Mouse (Mus musculus) common myeloid progenitor, adult 5-6 weeks (primary cell): ENCODE measurements around the gene Gfra1. TPM values are rescaled to one million over a fixed set of nuclear protein-coding genes. Genes with fewer than 3 reads are reported as not detected.

Experiments used
- ATAC-seq: replicated peaks from 2 replicates; pipeline ENCODE4 v1.8.0; 2016; ENCODE audit warnings: low read depth, mild to moderate bottlenecking, moderate TSS enrichment, inconsistent platforms; ENCODE audit not compliant: poor library complexity, severe bottlenecking
- total RNA-seq: library from RNA; stranded (forward); fragments of 200-1000, 187-1606 nt; gene quantifications from 2 replicates; pipeline ENCODE4 v1.2.3, GENCODE M21; 2017

Gene Gfra1
- total RNA-seq, 1 experiment from 2014 or later = 0.09 TPM

DNA sequence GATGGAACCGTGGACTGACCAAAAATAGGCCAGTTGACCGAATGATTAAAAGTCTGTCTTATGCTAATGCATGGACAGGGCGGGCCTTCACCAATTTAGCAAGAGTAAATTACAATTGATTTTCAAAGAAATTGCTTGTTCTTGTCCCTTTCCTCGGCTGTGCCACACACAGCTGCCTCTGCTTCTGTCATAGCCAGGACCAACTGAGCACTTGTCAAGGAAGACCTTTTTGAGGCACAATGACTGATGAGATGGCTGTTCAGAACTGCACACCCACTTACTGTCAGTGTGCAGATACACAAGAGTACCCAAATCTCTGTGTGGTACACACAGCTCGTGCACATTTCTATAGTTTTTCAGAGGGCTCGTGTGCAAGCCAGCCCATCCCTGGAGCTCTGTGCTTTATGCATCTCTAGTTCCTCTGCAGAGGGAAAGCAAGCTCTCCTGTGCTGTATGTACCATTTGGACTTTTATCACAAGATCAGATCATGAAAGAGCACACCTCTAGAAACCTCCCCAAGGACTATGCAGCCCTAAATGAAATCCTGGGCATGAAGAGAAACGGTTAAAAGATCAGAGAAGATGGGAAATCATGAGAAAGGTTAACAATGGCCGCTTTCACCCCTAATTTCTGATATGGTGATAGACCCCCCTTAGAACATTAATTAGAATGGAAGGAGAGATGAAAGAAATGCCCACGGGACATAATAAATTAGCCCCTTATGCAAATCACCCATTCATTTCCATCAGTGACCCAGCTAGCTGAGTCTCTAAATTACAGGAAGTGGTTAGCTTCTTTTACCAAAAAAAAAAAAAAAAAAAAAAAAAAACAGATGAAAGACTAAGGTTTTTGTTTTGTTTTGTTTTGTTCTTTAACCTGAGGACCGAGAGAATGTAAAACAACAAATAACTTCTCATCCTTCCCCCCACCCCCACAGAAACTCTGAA, 12.7 kb downstream of the Gfra1 start:
- 0 out of 2 replicates have a peak, but pooled peaks have one; percentile 15 for ATAC-seq

DNA sequence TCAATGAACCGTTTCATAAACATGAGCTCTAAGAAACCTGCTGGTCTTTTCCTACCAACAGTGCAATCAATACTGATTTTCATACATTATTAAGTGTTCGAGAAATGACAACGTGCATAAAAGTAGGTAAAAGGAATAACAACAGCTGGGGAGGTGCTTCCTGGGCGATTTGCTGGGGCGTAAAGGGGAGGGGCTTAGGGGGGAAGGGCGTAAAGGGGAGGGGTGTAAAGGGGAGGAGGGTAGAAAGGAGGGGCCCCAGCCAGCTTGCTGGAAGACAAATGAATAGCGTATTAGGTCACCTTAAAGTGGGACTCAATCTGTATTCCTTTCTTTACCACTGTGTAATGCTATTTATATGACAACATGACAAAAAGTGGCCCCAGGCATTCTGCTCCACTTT, 13.9 kb downstream of the Gfra1 start:
- no peak for ATAC-seq

DNA sequence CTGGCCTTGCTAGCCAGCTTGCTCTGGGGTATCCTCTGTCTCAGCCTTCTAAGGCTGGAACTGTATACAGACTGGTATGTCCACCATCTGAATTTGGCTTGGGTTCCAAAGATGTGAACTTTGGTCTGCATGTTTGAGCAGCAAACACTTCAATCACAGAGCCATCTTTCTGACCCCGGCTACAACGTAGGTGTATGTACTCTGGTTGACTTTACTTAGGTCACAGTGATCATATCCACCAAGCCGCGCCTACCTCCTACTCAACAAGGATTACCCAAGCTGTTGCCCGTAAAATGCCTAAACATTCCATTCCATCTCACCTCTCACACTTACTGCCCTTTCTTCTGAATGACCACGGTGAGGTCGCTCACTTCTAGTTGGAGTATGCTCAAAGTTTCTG, 14.5 kb downstream of the Gfra1 start:
- no peak for ATAC-seq

DNA sequence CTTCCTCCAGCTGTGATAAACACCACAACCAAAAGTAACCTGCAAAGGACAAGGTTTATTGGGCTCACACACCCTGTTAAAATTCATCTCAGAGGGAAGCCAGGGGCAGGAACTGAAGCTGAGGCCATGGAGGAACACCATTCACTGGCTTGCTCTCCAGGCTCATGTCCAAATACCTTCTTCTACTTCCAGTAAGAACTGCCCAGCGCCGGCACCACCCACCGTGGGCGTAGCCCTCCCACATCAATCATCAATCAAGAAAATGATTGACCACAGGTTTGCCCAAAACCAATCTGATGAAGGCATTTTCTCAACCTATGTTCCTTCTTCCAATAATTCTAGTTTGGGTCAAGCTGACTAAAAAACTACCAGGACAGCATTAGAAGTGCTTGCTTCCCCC, 16.9 kb downstream of the Gfra1 start:
- no peak for ATAC-seq

DNA sequence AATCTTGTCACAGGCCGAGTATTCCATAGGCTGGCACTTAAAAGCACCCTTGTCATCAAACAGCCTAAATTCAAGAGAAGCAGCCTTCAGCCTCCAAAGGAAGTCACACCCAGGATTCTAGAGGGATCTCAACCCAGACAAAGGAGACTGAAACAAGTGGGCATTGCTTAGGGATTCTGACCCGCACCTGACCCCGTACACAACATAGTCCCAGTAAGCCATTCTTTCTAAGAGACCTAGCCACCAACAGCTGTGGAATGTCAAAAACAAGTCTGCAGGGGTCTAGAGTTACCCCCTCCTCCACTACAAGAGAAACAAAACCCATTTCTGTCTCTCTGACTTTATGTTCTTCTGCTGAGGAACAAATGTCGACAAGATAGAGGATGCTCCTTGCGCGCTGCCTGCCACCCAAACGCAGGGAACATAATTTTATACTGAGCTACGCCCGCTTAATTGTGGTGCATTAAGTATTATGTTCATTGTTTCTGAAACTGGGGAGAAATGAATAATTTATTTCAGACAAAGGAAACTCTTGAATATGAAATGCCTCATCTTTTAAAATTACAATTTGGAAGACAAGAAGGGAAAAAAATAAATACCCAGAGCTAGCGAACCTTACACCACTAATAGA, 18.2 kb downstream of the Gfra1 start:
- ATAC-seq = no peak

DNA sequence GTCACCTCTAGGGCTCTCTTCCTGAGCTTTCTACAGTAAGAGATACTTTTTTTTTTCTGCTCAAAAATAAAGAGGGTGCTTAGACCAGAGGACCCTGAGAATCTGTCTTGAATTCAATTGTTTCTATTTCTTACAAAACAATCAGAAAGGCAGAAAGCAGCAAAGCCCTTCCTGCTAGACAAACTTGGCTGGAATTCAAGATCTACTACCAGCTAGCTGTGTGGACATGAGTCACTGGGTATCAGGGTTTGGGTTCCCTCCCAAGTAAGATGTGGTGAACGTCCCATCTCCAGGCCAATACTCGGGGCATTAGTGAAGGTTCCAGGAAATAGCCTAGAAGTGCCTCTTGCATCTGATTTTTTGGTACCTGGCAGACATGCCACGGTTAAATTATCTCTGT, 18.8 kb downstream of the Gfra1 start:
- peak; percentile 39; the same call in 1 of the 2 replicates for ATAC-seq

DNA sequence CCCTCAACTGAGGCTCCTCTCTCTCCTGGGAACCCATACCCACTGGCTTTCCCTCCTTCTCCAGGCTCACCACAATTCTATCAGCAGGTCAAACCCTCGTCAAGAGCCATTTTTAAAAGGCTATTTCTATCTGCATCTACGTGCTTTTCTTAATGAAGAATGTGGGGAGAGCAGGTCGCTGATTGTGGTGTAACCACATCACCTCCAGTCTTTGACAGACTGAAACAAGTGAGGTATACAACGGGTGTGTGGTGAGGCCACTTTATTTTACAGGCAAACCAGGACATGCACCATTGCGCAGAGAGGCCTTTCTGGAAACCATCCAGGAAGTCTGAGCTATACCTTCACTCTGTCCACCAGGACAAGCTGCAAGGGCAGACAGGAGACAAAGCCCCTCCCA, 19.8 kb downstream of the Gfra1 start:
- 0 out of 2 replicates have a peak, but pooled peaks have one; percentile 18 for ATAC-seq

DNA sequence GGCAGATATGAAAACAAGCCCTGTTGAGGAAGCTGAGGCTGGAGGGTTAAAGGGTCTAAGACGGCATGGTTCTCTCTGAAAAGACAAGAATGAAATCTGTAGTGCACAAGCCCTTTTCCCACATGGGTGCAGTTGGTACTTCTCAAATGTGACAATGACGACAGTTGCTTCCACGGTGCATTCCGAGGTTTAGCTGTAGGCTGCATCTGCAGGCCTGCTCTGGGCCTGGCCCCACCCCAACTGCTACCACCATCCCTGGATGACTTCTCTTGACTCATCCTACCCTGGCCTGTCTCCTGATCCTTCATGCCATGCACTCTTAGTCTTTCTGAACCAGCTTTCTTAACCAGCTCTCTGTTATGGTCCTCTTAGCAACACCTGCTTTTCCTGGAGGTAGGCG, 22.9 kb downstream of the Gfra1 start:
- no peak for ATAC-seq

DNA sequence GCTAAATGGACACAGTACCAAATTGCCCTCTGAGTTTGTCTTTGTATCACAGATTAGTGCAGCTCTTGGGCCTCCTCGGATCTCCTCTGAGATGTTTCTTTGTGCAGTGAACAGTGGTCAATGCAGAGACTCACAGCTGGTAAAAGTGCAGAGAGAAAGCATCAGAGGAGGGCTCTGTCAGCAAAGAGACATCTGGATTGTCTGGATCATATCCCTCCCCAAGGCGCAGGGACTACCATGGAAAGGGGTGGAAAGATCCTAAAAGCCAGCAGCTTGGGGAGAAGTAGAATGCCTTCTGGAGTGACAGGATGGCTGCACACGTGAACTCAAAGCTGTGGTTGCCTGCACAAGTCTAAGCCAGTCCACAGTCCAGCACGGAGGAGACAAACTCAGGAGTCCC, 27.2 kb downstream of the Gfra1 start:
- ATAC-seq = no peak

DNA sequence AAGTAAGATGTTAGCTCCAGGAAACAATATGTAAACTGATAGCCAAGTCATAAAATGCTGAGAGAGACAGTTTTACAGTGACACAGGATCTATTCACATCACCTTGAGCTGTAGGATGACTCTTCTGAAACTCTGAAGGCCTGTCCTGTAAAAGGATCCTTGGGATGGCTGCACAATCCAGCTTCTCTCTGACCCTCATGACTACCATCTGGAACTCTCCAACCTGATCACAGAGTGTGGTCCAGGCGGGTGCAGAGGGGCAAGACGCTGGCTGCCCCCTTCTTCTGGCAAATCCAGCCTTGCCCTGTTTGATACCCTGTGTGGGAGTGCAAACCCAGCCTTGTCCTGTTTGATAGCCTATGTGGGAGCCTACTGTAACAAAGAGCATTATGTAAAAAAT, 28.4 kb downstream of the Gfra1 start:
- no peak for ATAC-seq

DNA sequence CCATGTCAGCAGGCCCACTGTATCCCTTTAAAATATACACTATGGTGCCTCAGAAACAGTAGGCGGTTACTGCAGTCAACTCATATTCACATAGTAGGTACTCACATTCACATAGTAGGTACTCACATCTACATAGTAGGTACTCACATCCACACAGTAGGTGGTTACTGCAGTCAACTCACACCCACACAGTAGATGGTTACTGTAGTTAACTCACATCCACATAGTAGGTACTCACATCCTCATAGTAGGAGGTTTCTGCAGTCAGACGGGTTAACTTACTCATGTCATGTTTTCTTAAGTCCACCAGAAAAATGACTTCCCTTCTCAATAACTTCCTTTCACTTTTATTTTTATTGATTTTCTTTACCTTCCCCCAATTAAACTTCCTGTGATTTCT, 30.8 kb downstream of the Gfra1 start:
- no peak for ATAC-seq

DNA sequence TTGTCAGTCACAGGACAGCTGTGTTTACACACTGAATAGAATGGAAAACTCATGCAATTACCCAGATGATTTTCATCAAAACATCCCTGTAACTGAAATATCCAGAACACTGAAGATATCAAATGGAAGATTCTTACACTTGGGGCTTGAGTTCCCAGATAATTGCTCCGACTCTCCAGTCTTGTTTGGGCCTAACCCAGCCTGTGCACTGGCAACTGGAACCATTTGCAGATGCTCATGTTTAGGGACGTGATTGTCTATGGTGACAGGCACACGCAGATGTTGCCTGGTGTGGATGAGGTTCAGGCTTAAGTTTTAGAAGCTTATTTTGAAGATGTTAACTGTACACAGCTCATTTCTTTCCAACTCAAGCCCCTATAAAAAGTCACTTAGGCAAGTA, 31.5 kb downstream of the Gfra1 start:
- ATAC-seq = no peak

DNA sequence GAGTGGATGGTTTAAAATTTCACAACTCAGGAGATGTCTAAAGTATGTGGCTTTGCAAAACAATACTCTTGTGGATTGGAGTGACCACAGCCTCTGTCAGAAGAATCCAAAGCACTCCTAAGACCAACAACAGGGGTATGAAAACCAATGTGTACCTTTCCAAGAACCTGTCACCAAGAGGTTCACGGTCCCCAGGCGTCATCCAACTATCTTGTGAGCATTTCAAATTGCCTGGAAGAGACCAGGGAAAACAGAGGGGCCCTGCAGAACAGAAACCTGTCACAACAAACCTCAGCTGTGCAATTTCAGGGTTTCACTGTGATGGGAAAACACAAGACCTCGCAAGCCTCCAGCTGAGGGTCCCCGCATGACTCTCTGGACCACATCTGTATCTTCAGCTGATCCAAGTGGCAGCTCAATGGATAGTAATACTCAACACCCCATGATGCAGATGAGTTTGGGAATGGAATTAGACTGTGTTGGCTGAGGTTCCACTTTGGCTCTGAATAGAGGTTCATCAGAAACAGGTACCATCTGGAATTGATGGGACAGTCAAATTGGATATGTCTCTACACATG, 32.7 kb downstream of the Gfra1 start:
- ATAC-seq = no peak

DNA sequence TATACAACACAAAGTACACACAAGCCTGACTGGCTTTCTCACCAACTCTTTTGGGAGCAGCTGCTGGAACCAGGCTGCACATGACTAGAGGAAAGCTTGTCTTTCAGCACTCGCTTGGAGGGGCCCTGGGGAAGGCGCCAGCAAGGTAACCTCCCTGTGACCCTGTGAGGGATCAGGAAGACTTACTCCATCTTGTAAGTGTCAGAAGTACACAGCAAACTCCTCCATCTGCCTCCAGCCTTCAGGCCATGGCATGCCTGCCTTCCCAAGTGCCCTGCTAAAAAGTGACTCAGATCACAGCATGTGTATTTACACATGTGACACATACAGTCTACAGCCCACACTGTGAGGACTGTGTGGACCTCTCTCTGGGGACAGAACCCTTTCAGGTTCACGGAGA, 36.0 kb downstream of the Gfra1 start:
- no peak for ATAC-seq

DNA sequence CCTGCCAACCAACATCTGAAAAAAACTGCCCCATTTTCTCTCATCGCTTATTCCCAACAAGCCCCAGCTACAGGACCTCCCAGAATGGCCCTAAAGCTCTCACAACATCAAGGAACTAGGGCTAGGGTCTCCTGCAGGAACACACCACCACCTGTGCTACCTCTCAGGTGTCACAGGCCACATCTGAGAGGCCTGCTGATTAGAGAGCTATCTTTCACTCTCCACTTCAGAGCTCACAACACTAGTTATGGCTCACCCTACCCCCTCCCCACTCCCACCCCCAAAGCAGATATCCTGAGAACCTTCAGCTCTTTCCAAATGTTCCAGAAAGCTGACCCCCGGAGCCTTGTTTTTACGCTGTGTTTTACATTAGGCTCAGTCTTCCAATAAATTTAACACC, 36.4 kb downstream of the Gfra1 start:
- ATAC-seq = no peak

DNA sequence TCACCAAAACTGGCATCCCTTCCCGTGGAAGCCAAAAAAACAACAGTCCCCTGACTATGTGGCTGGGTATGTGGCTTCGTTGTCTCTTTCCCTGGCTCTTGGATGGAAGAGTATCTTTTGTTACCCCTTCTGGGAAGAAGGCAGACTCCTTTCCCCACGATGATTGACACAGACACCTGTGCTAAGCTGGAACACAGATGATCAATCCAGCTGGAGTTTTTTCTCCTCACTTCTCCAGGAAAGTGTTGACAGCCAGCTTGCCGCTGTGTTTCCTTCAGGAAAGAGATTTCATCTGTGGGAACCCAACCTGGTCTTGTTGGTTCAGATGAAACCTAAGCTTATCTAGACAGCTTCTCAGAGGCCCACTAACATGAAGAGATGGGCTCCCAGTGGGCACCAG, 40.5 kb downstream of the Gfra1 start:
- peak; percentile 26 for ATAC-seq

DNA sequence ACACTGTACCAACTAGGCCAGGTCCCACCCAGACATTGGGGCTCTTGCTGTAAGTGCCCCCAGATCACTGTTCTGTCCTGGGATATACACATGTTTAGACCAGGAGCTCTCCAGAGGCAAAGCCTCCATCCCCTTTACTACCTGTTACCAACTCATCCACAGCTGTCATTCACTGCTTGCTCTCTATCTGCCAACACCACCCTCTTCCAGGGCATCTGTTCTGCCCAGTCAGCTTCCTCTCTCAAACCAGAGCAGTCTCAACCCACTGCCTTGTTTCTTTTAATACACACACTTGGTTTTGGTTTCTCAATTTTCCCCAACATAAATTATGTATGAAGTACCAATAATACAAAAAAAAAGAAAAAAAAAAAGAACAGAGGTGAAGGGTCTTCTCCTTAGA, 41.0 kb downstream of the Gfra1 start:
- ATAC-seq = peak; percentile 47

DNA sequence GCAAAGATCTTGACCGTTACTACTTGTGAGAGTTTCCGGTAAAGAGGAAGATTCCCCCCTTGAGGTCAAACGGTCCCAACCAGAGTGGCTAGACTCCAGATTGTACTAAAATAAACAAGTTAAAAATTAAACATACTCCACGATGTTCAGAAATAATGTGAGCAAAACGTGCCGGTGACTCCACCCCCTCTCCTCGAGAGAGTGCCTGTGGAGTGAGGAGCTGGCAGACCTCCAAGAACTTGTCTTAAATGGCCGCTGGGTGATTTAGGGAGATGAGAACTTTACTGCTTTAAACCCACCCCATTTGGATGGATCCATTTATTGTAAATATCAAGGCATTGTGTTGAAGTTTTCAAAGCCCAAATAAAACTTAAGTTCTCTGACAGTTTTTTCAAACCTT, 42.4 kb downstream of the Gfra1 start:
- peak; percentile 78 for ATAC-seq

DNA sequence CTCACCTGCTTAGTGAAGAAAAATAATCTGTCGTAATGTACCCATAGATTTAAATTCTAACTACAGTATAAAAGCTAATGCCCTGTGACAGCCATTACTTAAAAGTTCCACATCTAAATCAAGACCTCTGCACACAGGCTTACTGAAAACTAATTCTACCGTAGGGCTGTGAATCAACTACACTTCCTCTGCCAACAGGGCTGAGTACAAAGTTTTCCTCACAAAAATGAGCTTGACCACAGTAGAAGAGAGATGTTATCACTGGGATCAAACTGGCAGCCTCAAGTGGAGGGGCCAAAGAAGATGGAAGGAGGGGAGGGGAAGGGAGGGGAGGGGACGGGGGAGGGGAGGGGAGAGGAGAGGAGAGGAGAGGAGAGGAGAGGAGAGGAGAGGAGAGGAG, 42.9 kb downstream of the Gfra1 start:
- peak; percentile 37; the same call in 1 of the 2 replicates for ATAC-seq

DNA sequence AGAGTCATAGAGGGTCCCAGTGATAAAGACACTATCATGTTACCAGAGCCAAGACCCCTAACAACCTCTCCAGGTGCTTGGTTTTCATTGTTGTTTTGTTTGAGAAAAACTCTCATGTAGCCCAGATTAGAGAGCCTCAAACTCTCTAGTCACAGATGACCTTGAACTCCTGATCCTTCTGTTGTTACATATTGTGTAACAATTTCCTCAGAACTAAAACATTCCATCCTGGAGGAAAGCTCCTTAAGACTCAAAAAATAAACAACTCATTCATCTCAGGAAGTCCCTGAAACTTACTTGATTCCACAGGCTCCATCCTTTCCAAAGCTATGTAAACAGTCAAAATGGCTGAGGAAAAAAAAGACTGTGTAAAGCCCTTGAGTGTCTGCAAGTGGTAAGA, 49.0 kb downstream of the Gfra1 start:
- ATAC-seq = no peak

DNA sequence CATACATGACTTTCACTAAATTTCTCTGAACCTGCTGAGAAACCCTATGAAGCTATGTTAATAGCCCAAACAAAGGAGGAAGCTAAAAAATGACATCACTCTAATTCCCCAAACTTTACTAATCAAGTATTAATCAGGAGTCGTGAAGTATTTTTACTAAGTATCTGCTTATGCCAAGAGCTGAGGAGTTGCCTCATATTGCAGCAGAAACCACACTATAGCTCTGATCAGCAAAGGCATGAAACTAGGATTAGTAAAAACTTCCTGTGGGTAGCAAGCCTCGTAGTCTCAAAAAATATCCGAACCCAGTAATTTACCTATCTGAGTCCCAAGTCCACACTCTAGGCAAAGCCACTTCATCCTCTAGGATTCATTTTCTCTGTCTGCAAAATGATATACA, 55.5 kb downstream of the Gfra1 start:
- ATAC-seq = no peak
